Mouse (Mus musculus): ENCODE results near the gene Cables2. TPM values are rescaled to one million over a fixed set of nuclear protein-coding genes. Genes with fewer than 3 reads are reported as not detected.

The Cables2 gene
- total and polyA plus RNA-seq, 3 experiments: 13.1 to 19.4 (median 14.7) TPM

GRCm38 (mm10) chr2:180254436-180255209, 18.7 kb downstream of the Cables2 start:
- DNase-seq: no peak

- DNase-seq: no peak
These were observed 21.5 kb downstream of the Cables2 start for GRCm38 (mm10) chr2:180251838-180252237.

- DNase-seq: peak; percentile 84
These were observed 22.2 kb downstream of the Cables2 start for GRCm38 (mm10) chr2:180250930-180251611.

- no peak for DNase-seq
These were observed 24.2 kb downstream of the Cables2 start for GRCm38 (mm10) chr2:180248947-180249660.

- DNase-seq: no peak
These were observed 25.4 kb downstream of the Cables2 start for GRCm38 (mm10) chr2:180247916-180248315.

GRCm38 (mm10) chr2:180243108-180243507, 30.2 kb downstream of the Cables2 start:
- no peak for DNase-seq

- DNase-seq: no peak
These were observed 34.7 kb downstream of the Cables2 start for GRCm38 (mm10) chr2:180238591-180238990.

GRCm38 (mm10) chr2:180237601-180238345, 35.5 kb downstream of the Cables2 start:
- no peak for DNase-seq

- no peak for DNase-seq
These were observed 36.4 kb downstream of the Cables2 start for GRCm38 (mm10) chr2:180236930-180237329.

- DNase-seq: no peak
These were observed 36.8 kb downstream of the Cables2 start for GRCm38 (mm10) chr2:180236500-180236899.

GRCm38 (mm10) chr2:180235788-180236187, 37.5 kb downstream of the Cables2 start:
- DNase-seq: no peak

- DNase-seq: no peak
These were observed 38.3 kb downstream of the Cables2 start for GRCm38 (mm10) chr2:180234980-180235379.

GRCm38 (mm10) chr2:180234353-180234752, 38.9 kb downstream of the Cables2 start:
- no peak for DNase-seq

GRCm38 (mm10) chr2:180233101-180233904, 40.0 kb downstream of the Cables2 start:
- DNase-seq: peak; percentile 51

GRCm38 (mm10) chr2:180230482-180230881, 42.8 kb downstream of the Cables2 start:
- no peak for DNase-seq

- DNase-seq: no peak
These were observed 44.2 kb downstream of the Cables2 start for GRCm38 (mm10) chr2:180229129-180229528.

GRCm38 (mm10) chr2:180228592-180228991, 44.7 kb downstream of the Cables2 start:
- DNase-seq: peak; percentile 93

- DNase-seq: peak; percentile 66
These were observed 45.2 kb downstream of the Cables2 start for GRCm38 (mm10) chr2:180228060-180228458.

GRCm38 (mm10) chr2:180227262-180228059, 45.8 kb downstream of the Cables2 start:
- peak; percentile 47 for DNase-seq

- peak; percentile 89 for DNase-seq
These were observed 47.4 kb downstream of the Cables2 start, which contains the start of gene Lama5 for GRCm38 (mm10) chr2:180225762-180226378. Gene Lama5, minus strand, starts transcription at chr2:180225859.
